Mouse (Mus musculus): ENCODE data around the gene Elf1.

DNA sequence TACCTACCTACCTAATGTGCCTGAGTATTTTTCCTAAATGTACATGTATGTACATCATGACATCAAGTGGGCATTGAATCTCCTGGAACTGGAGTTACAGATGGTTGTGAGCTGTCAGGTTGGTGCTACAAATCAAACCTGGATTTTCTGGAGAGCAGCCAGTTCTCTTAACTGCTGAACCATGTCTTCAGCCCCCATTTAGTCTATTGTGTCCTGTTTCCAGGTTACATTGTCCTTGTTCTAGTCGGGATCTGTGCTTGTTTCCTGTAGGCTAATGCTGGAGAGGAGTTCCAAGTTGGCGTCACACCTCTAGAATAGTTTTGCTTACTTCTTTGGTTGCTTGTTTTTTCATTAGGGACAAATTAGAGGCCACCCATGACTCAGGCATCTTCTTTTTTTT lies 124.9 kb downstream of the Elf1 start:
- TF ChIP-seq CTCF (IDR thresholded peaks at IDR 0.05; ENCODE audit: low read depth, low read length) = no peak
- no peak for TF ChIP-seq POLR2A (IDR thresholded peaks at IDR 0.05; ENCODE audit: borderline replicate concordance, low read depth, low read length)
